Mouse (Mus musculus) midbrain, embryonic 12.5 days (tissue): ENCODE results near the gene Pnpla3. TPM values are rescaled to one million over a fixed set of nuclear protein-coding genes. Genes with fewer than 3 reads are reported as not detected.

Experiments used
- ATAC-seq: fragments of 200-750 bp; cut with Nextera tagmentation; 2 replicates; pipeline ENCODE4 v1.8.0; 2017; ENCODE audit warnings: low read depth, moderate TSS enrichment, moderate library complexity; ENCODE audit not compliant: low FRiP score
- H3K27ac ChIP-seq: fragments of 300-500 bp; sonication (generic); replicated peaks from 2 replicates; pipeline ENCODE4 v1.5.1; 2016; ENCODE audit warnings: mild to moderate bottlenecking
- H3K27me3 ChIP-seq: fragments of 300-500 bp; sonication (generic); 2 replicates; pipeline ENCODE4 v1.6.1; 2016; ENCODE audit warnings: mild to moderate bottlenecking
- H3K36me3 ChIP-seq: fragments of 300-500 bp; sonication (generic); 2 replicates; pipeline ENCODE4 v1.6.1; 2016
- H3K4me1 ChIP-seq: fragments of 300-500 bp; sonication (generic); 2 replicates; pipeline ENCODE4 v1.6.1; 2016
- H3K4me2 ChIP-seq: fragments of 300-500 bp; sonication (generic); replicated peaks from 2 replicates; pipeline ENCODE4 v1.6.1; 2016; ENCODE audit warnings: mild to moderate bottlenecking, moderate library complexity
- H3K4me3 ChIP-seq: fragments of 300-500 bp; sonication (generic); 2 replicates; pipeline ENCODE4 v1.5.1; 2016; ENCODE audit warnings: mild to moderate bottlenecking
- H3K9ac ChIP-seq: fragments of 300-500 bp; sonication (generic); replicated peaks from 2 replicates; pipeline ENCODE4 v1.6.1; 2016; ENCODE audit warnings: mild to moderate bottlenecking, moderate library complexity
- H3K9me3 ChIP-seq: fragments of 300-500 bp; sonication (generic); 2 replicates; pipeline ENCODE4 v1.6.1; 2016; ENCODE audit warnings: mild to moderate bottlenecking
- WGBS: fragments of 180-500 bp; shearing (Covaris S2); methylation state at CpG from one replicate; pipeline ENCODE4 v1.1.7; 2016; 5-methylcytosine and 5-hydroxymethylcytosine counted together
- polyA plus RNA-seq: library from polyadenylated mRNA; unstranded; fragments of >200 nt; fragmentation: Nextera tagmentation; extraction: Ambion mirVana; gene quantifications from 2 replicates; pipeline ENCODE4 v1.2.1, GENCODE M21; 2016

Gene Pnpla3
- polyA plus RNA-seq, 1 experiment from 2014 or later: 4.1 TPM

GRCm38 (mm10) chr15:84183967-84184366 is 16.3 kb downstream of the Pnpla3 start:
- WGBS: 39% methylated on average over 1 of the region's 1 CpGs
- peaks cover 4% of the 10 kb centered on the region for H3K27me3 ChIP-seq
- H3K4me2 ChIP-seq: no peak overlapping the region
- H3K27ac ChIP-seq: no peak overlapping the region
- no peak for ATAC-seq
- H3K4me1 ChIP-seq: peaks cover 2% of the 10 kb centered on the region; the same call in 1 of the 2 replicates
- no peaks in the 10 kb centered on the region for H3K9me3 ChIP-seq
- no peak overlapping the region for H3K4me3 ChIP-seq
- H3K36me3 ChIP-seq: no peaks in the 10 kb centered on the region
- no peak overlapping the region for H3K9ac ChIP-seq

GRCm38 (mm10) chr15:84186196-84186595 is 18.6 kb downstream of the Pnpla3 start:
- no peaks in the 10 kb centered on the region for H3K9me3 ChIP-seq
- H3K4me2 ChIP-seq: no peak overlapping the region
- H3K36me3 ChIP-seq: no peaks in the 10 kb centered on the region
- no peak overlapping the region for H3K27ac ChIP-seq
- no peak overlapping the region for H3K4me3 ChIP-seq
- H3K9ac ChIP-seq: no peak overlapping the region
- peaks cover 2% of the 10 kb centered on the region; the same call in 1 of the 2 replicates for H3K4me1 ChIP-seq
- no peaks in the 10 kb centered on the region; the same call in 1 of the 2 replicates for H3K27me3 ChIP-seq
- ATAC-seq: no peak
- WGBS: 45% methylated on average over 4 of the region's 4 CpGs

GRCm38 (mm10) chr15:84188887-84189530 is 21.4 kb downstream of the Pnpla3 start:
- Histone ChIP-seq H3K4me3 (no peak overlapping the region), H3K9me3 (no peaks in the 10 kb centered on the region), H3K36me3 (no peaks in the 10 kb centered on the region), H3K9ac (no peak overlapping the region), H3K27ac (no peak overlapping the region), H3K4me2 (no peak overlapping the region), H3K27me3 (no peaks in the 10 kb centered on the region; the same call in 1 of the 2 replicates), H3K4me1 (peaks cover 14% of the 10 kb centered on the region)
- 67% methylated on average over 2 of the region's 2 CpGs for WGBS
- ATAC-seq: no peak

GRCm38 (mm10) chr15:84189881-84190280 is 22.2 kb downstream of the Pnpla3 start:
- Histone ChIP-seq H3K27ac (no peak overlapping the region), H3K9me3 (no peaks in the 10 kb centered on the region), H3K4me2 (no peak overlapping the region), H3K4me1 (peaks cover 14% of the 10 kb centered on the region), H3K36me3 (no peaks in the 10 kb centered on the region), H3K4me3 (no peak overlapping the region), H3K27me3 (no peaks in the 10 kb centered on the region), H3K9ac (no peak overlapping the region)
- WGBS: 43% methylated on average over 3 of the region's 3 CpGs
- no peak for ATAC-seq

- Histone ChIP-seq H3K4me1 (peaks cover 14% of the 10 kb centered on the region), H3K9me3 (no peaks in the 10 kb centered on the region), H3K27me3 (no peaks in the 10 kb centered on the region), H3K9ac (peak overlapping the region; percentile 78), H3K36me3 (peaks cover 15% of the 10 kb centered on the region), H3K4me3 (peak overlapping the region; percentile 98), H3K4me2 (peak overlapping the region; percentile 75), H3K27ac (peak overlapping the region; percentile 78)
- no peak for ATAC-seq
- WGBS: 3% methylated on average over 9 of the region's 9 CpGs
Measured at GRCm38 (mm10) chr15:84191724-84192057, 24.1 kb downstream of the Pnpla3 start.

GRCm38 (mm10) chr15:84192058-84192791 is 24.6 kb downstream of the Pnpla3 start, which contains the start of gene Samm50:
TSS of gene Samm50 (plus strand) at chr15:84192241.
- peak within 1 kb of the TSS; percentile 83 for H3K27ac ChIP-seq
- H3K9me3 ChIP-seq: no peaks in the 10 kb centered on the region
- H3K4me2 ChIP-seq: peak within 1 kb of the TSS; percentile 75
- peak within 1 kb of the TSS; percentile 98 for H3K4me3 ChIP-seq
- WGBS: 3% methylated on average over 48 of the region's 48 CpGs
- peaks cover 21% of the 10 kb centered on the region for H3K36me3 ChIP-seq
- peak; percentile 98 for ATAC-seq
- H3K9ac ChIP-seq: peak within 1 kb of the TSS; percentile 78
- no peaks in the 10 kb centered on the region for H3K27me3 ChIP-seq
- peaks cover 14% of the 10 kb centered on the region for H3K4me1 ChIP-seq

- WGBS: 91% methylated on average over 8 of the region's 8 CpGs
- H3K9ac ChIP-seq: no peak overlapping the region
Measured at GRCm38 (mm10) chr15:84196486-84197165, 29.0 kb downstream of the Pnpla3 start.

GRCm38 (mm10) chr15:84207327-84207726 is 39.7 kb downstream of the Pnpla3 start:
- H3K27me3 ChIP-seq: no peaks in the 10 kb centered on the region
- 0 out of 2 replicates have a peak, but pooled peaks cover under 1% of the 10 kb centered on the region for H3K4me1 ChIP-seq
- H3K9ac ChIP-seq: no peak overlapping the region
- peaks cover 88% of the 10 kb centered on the region for H3K36me3 ChIP-seq
- no peak for ATAC-seq
- no peaks in the 10 kb centered on the region for H3K9me3 ChIP-seq
- H3K4me3 ChIP-seq: no peak overlapping the region
- no peak overlapping the region for H3K4me2 ChIP-seq
- no peak overlapping the region for H3K27ac ChIP-seq
- 96% methylated on average over 4 of the region's 4 CpGs for WGBS

More at GRCm38 (mm10) chr15:84196486-84197165, 29.0 kb downstream of the Pnpla3 start:
- Histone ChIP-seq H3K27ac (no peak overlapping the region), H3K9me3 (no peaks in the 10 kb centered on the region), H3K27me3 (no peaks in the 10 kb centered on the region), H3K4me2 (no peak overlapping the region), H3K4me1 (peaks cover 9% of the 10 kb centered on the region), H3K36me3 (peaks cover 65% of the 10 kb centered on the region), H3K4me3 (no peak overlapping the region)
- no peak for ATAC-seq

GRCm38 (mm10) chr15:84209517-84210412 is 42.1 kb downstream of the Pnpla3 start:
- no peaks in the 10 kb centered on the region for H3K27me3 ChIP-seq
- no peak for ATAC-seq
- no peak overlapping the region for H3K4me2 ChIP-seq
- no peak overlapping the region for H3K9ac ChIP-seq
- 0 out of 2 replicates have a peak, but pooled peaks cover 8% of the 10 kb centered on the region for H3K4me1 ChIP-seq
- 88% methylated on average over 11 of the region's 11 CpGs for WGBS
- H3K36me3 ChIP-seq: peaks cover 77% of the 10 kb centered on the region
- no peak overlapping the region for H3K4me3 ChIP-seq
- no peak overlapping the region for H3K27ac ChIP-seq
- H3K9me3 ChIP-seq: no peaks in the 10 kb centered on the region

GRCm38 (mm10) chr15:84210461-84210860 is 42.8 kb downstream of the Pnpla3 start:
- H3K9me3 ChIP-seq: no peaks in the 10 kb centered on the region
- H3K27me3 ChIP-seq: no peaks in the 10 kb centered on the region
- peaks cover 73% of the 10 kb centered on the region for H3K36me3 ChIP-seq
- no peak overlapping the region for H3K4me2 ChIP-seq
- 0 out of 2 replicates have a peak, but pooled peaks cover 8% of the 10 kb centered on the region for H3K4me1 ChIP-seq
- no peak for ATAC-seq
- 94% methylated on average over 13 of the region's 13 CpGs for WGBS
- H3K9ac ChIP-seq: no peak overlapping the region
- no peak overlapping the region for H3K4me3 ChIP-seq
- no peak overlapping the region for H3K27ac ChIP-seq

- Histone ChIP-seq H3K4me2 (no peak overlapping the region), H3K27me3 (no peaks in the 10 kb centered on the region), H3K4me1 (0 out of 2 replicates have a peak, but pooled peaks cover 11% of the 10 kb centered on the region), H3K9ac (no peak overlapping the region), H3K9me3 (no peaks in the 10 kb centered on the region), H3K4me3 (no peak overlapping the region), H3K36me3 (peaks cover 68% of the 10 kb centered on the region), H3K27ac (no peak overlapping the region)
- no peak for ATAC-seq
- WGBS: 95% methylated on average over 13 of the region's 13 CpGs
Measured at GRCm38 (mm10) chr15:84210941-84211340, 43.3 kb downstream of the Pnpla3 start.
